Comparison of ENCODE assay signal across 21 mouse cellular contexts in the genomic region with DNA sequence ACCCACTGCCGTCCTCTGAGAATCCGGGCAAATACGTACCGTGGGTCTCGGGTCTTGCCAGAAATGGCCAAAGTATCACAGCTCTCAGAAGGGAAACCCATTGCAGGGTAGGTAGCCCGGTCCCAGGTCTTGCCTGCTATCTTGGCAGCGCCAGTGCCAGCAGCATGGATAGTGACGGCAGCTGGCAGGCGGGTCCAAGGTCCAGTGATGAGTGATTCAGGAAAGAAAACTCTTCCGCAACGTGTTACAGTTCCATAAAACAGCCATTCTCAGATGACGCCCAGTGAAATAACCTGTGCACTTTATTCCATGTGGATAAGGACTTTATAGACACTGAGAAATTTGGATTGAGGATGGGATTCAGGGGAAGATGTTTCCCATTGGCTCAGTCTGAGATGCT.
"Had no signal": no experiment of that assay in that cellular context is flagged by ENCODE, and none has a peak within 500 bp of the region (broad histone marks: within the 10 kb centered on the region; RNA-seq: fewer than 3 reads in every experiment).

No protein-coding gene starts in this region.

- H3K4me2 ChIP-seq: kidney, embryonic 15.5 days; limb, embryonic 12.5 days; limb, embryonic 15.5 days; liver, embryonic 11.5 days; lung, embryonic 14.5 days; midbrain, embryonic 12.5 days; midbrain, embryonic 15.5 days; neural tube, embryonic 12.5 days; neural tube, embryonic 15.5 days had no signal

- ATAC-seq: liver, postnatal 0 days; lung, postnatal 0 days; midbrain, embryonic 15.5 days had no signal

- DNase-seq: kidney, postnatal 10 days; left cerebral cortex, postnatal 4 days; liver, postnatal 0 days; lung, embryonic 14.5 days; right cerebral cortex, adult 18-20 months; right cerebral cortex, postnatal 14 days; right cerebral cortex, postnatal 4 days; spleen, adult 18-20 months; thymus, adult 2 months; thymus, postnatal 14 days had no signal

- H3K4me1 ChIP-seq: kidney, embryonic 15.5 days; limb, embryonic 12.5 days; limb, embryonic 15.5 days; midbrain, embryonic 12.5 days; midbrain, embryonic 15.5 days; neural tube, embryonic 12.5 days; neural tube, embryonic 15.5 days had no signal

- H3K36me3 ChIP-seq: kidney, embryonic 15.5 days; limb, embryonic 12.5 days; limb, embryonic 15.5 days; midbrain, embryonic 12.5 days; midbrain, embryonic 15.5 days; neural tube, embryonic 12.5 days; neural tube, embryonic 15.5 days had no signal

- H3K9ac ChIP-seq: kidney, embryonic 15.5 days; limb, embryonic 12.5 days; limb, embryonic 15.5 days; liver, embryonic 14.5 days; liver, postnatal 0 days; lung, embryonic 14.5 days; midbrain, embryonic 12.5 days; midbrain, embryonic 15.5 days; neural tube, embryonic 12.5 days; neural tube, embryonic 15.5 days had no signal

- H3K9me3 ChIP-seq: kidney, embryonic 15.5 days; limb, embryonic 12.5 days; limb, embryonic 15.5 days; midbrain, embryonic 15.5 days; neural tube, embryonic 12.5 days had no signal

- H3K4me3 ChIP-seq: kidney, embryonic 15.5 days; limb, embryonic 12.5 days; limb, embryonic 15.5 days; midbrain, embryonic 12.5 days; midbrain, embryonic 15.5 days; neural tube, embryonic 12.5 days; neural tube, embryonic 15.5 days had no signal

- H3K27ac ChIP-seq: kidney, embryonic 15.5 days; limb, embryonic 12.5 days; limb, embryonic 15.5 days; liver, embryonic 14.5 days; macrophage; midbrain, embryonic 12.5 days; midbrain, embryonic 15.5 days; neural tube, embryonic 12.5 days; neural tube, embryonic 15.5 days had no signal

- H3K27me3 ChIP-seq: kidney, embryonic 15.5 days; limb, embryonic 12.5 days; limb, embryonic 15.5 days; midbrain, embryonic 12.5 days; midbrain, embryonic 15.5 days; neural tube, embryonic 12.5 days; neural tube, embryonic 15.5 days had no signal
